Mouse (Mus musculus): ENCODE data around the gene Slc12a8.
A peak's percentile ranks its signal among the peaks of the same experiment; 100 is the strongest.
"Not testable (repeated sequence)": the region's sequence is repeated elsewhere in the genome, so short reads cannot be mapped to it uniquely, and the experiment has no call there.

Gene Slc12a8

GRCm38 (mm10) chr16:33516807-33517565 is at the start of gene Slc12a8:
Slc12a8 (plus strand) TSS chr16:33517328.
- DNase-seq (ENCODE audit: low read depth, low spot score) = peak; percentile 29

DNA sequence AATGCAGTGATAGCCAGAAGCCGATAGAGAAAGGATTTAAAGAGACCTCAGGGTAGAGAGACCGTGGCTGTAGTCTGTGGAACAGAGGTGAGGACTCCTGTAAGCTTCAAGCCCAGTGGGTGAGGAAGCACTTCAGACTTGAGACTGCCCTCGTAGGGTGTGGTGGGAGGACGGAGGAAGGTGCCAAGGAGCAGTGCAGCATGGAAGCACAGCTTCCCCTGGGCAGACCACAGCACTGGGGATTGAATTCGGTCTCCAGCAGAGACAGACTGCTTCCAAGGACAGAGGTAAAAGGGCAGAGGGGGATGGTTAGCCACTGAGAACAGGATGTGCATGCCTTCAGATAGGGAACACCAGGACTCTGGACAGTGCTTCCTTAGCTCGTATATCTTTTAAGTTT is 49.7 kb upstream of the Slc12a8 start:
- DNase-seq (ENCODE audit: low read depth, low spot score) = peak; percentile 4

GRCm38 (mm10) chr16:33469973-33470372 is 47.2 kb upstream of the Slc12a8 start:
- DNase-seq (ENCODE audit: low read depth, low spot score) = no peak

DNA sequence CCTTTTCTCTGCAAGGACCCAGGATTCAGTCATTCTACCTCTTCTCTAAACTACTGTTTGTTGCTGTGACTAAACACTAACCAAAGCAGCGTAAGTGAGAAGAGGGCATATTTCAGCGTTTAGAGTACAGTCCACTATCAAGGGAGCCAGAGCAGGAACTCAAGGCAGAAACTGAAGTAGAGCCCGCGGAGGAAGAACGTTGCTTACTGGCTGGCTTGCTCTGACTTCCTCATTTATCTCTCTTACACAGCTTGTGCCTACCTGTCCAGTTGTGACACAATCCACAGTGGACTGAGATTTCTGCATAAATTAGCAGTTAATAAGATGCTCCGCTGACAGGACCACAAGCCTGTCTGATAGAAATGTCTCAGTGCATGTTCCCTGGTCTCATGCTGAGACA is 42.7 kb upstream of the Slc12a8 start:
- DNase-seq (ENCODE audit: low read depth, low spot score) = no peak

- no peak for DNase-seq (ENCODE audit: low read depth, low spot score)
Observed at GRCm38 (mm10) chr16:33479926-33480325, 37.2 kb upstream of the Slc12a8 start.

DNA sequence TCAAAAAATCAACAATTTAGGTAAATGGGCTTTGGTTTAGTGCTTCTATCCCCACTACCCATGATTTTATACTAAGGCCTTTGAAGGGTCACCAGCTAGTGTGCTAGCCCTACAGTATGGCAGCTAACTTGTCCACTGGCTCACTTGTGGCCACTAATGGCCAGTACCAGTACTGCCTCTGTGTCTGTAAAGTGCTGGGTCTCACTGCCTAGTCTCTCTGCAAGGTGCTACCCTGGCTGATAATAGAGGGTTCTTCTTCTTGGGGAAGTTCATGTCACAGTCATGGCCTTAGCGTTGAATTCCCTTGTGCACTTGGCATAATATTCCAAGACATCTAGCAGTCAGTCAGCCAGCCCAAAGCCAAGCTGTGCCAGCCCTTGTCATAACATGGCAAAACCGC is 36.0 kb upstream of the Slc12a8 start:
- DNase-seq (ENCODE audit: low read depth, low spot score) = no peak

- DNase-seq (ENCODE audit: low read depth, low spot score) = no peak
Observed at GRCm38 (mm10) chr16:33482309-33482708, 34.8 kb upstream of the Slc12a8 start.

DNA sequence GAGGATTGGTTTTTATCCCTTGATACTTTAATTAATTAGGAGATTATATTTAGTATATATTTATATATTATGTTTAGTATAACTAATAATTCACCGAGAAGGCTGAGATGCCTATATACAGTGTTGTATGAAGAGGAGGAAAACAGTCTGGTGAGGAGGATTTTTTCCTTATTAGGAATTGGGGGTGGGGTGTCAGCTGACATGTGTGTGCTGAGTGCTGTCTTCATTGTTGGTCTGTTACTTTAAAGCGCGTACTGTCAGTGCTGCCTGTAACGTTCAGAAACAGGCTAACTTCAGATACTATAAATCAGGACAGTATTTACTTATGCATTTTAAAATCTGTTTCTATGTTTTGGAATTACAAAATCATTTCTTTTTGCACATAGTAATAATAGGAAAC is 29.4 kb upstream of the Slc12a8 start:
- no peak for DNase-seq (ENCODE audit: low read depth, low spot score)

- no peak for DNase-seq (ENCODE audit: low read depth, low spot score)
Observed at GRCm38 (mm10) chr16:33494374-33494773, 22.8 kb upstream of the Slc12a8 start.

DNA sequence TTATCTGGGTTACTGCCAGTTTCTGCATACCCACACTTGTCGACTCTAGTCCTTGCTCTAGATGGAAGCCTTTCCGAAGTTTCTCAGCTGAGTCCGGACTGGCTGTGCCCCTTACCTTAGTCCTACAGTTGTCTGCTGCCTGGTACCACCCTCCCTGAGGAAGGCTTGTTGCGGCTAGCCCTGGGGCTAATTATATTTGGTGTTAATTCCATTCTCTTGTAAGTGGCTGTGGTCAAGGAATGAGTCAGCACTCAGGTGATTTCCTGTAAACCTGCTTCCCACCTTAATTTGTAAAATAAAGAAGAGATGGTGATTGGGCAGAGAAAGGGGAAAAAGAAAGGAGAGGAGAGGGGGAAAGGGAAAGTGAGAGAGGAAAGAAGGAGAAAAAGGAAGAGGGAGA is 9.0 kb upstream of the Slc12a8 start:
- no peak for DNase-seq (ENCODE audit: low read depth, low spot score)

GRCm38 (mm10) chr16:33509231-33509630 is 7.9 kb upstream of the Slc12a8 start:
- DNase-seq (ENCODE audit: low read depth, low spot score) = not testable (repeated sequence)

GRCm38 (mm10) chr16:33510856-33511255 is 6.3 kb upstream of the Slc12a8 start:
- not testable (repeated sequence) for DNase-seq (ENCODE audit: low read depth, low spot score)

DNA sequence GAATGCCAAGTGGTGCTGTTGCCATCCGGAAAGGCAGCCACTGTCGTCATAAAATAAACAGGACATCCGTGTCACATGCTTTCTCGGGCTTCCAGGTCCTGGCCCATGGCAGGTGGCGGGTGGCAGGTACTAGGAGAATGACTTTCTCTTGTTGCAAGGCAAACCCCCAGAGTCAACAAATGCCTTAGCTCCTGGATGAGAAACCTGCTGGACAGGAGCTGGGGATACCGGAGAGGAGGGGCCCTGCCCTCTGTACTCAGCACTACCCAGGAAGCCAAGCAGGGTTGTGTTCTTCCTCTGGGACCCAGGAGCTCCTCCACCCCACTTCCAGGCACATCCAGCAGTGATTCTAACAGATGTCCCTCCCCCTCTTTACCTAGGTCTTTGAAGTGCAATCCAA is 4.6 kb upstream of the Slc12a8 start:
- no peak for DNase-seq (ENCODE audit: low read depth, low spot score)

- DNase-seq (ENCODE audit: low read depth, low spot score) = no peak
Observed at GRCm38 (mm10) chr16:33517627-33518026, 499 bp downstream of the Slc12a8 start.

DNA sequence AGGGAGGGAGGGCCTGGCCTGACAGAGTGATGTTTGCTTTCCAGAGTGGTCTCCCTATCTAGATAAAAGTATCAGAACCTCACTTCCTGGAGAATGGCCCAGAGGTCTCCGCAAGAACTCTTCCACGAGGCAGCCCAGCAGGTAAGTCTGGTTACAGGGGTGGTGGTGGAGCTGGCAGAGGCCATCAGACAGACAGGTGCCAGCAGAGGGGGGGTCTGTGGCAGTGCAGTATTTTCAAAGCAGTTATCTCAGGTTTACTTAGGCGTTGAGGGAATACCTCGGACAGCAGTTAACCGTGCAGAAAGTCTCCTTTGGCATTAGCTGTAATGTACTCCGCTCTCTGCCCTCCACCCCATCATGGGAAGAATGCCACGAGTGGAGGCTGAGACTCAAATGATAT is 1.1 kb downstream of the Slc12a8 start:
- DNase-seq (ENCODE audit: low read depth, low spot score) = no peak

- no peak for DNase-seq (ENCODE audit: low read depth, low spot score)
Observed at GRCm38 (mm10) chr16:33519916-33520568, 2.9 kb downstream of the Slc12a8 start.

GRCm38 (mm10) chr16:33522516-33522915 is 5.4 kb downstream of the Slc12a8 start:
- no peak for DNase-seq (ENCODE audit: low read depth, low spot score)

GRCm38 (mm10) chr16:33523571-33523970 is 6.4 kb downstream of the Slc12a8 start:
- DNase-seq (ENCODE audit: low read depth, low spot score) = no peak

DNA sequence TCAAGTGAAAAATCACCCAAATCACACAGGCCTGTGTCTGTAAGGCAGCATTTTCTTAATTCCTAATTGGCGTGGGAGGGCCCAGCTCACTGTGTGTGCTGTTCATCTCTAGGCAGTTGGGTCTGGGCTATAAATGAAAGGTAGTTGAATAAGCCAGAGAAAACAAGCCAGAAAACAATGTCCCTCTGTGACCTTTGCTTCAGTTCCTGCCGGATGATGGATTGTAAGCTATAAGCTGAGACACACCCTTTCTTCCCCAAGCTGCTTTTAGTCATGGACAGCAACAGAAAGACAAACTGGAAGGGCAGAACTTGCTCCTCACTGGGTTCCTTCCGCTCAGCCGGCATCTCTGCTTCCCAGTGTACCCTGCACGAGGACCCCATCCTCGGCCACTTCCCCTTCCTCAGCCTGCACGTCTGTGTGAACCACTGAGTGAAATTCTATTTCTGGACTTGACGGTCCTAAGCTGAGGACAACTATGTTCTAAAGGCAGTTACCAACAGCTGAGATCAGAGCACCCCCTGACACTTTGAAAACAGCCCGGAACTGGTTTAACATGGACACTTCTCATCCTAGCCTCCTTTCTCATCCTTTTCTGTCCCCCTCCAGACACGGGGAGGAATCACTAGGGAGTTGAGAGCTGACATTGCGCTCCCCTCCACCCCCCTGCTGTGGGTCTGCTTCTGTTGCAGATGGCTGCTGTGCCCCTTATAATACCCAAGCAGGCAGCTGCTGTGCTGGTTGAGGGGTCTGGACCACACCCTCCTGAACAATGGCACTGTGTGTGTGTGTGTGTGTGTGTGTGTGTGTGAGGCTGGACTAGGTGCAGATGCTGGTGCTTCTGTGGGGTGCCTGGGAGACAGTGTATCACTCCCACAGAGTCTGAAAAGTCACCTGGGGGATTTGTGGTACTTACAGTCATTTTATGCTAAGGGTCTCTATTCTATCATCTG is 12.7 kb downstream of the Slc12a8 start:
- DNase-seq (ENCODE audit: low read depth, low spot score) = no peak

- DNase-seq (ENCODE audit: low read depth, low spot score) = no peak
Observed at GRCm38 (mm10) chr16:33531184-33531583, 14.1 kb downstream of the Slc12a8 start.

DNA sequence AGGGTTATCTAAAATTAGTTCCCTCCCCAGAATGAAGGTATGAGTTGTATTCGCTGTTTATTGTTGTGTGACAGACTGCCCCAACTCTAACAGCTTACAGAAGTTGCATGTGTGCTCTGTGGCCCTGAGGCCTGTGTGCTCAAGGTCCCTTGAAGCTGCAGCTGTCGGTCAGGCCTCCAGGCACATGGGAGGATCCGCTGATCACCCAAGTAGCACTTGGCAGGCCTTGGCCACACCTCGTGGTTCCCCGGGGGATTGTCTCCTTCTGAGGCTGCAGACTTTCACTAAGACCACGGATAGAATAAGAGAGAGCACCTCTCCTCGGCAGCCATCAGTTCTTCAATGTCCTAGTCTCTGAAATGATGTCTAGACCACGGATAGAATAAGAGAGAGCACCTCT is 19.3 kb downstream of the Slc12a8 start:
- no peak for DNase-seq (ENCODE audit: low read depth, low spot score)

All from WW6 (cell line).